Mouse (Mus musculus) midbrain, embryonic 10.5 days (tissue): ENCODE measurements around the gene Khdrbs1. TPM values are rescaled to one million over a fixed set of nuclear protein-coding genes. Genes with fewer than 3 reads are reported as not detected.
"Not testable (repeated sequence)": the region's sequence is repeated elsewhere in the genome, so short reads cannot be mapped to it uniquely, and the experiment has no call there.

Experiments used
- DNase-seq: peaks from one replicate; pipeline ENCODE4 v3.0.0-alpha.2; 2017; ENCODE audit warnings: low spot score
- H3K27ac ChIP-seq: fragments of 300-500 bp; sonication (generic); replicated peaks from 2 replicates; pipeline ENCODE4 v1.5.1; 2016; ENCODE audit warnings: mild to moderate bottlenecking
- H3K27me3 ChIP-seq: fragments of 300-500 bp; sonication (generic); 2 replicates; pipeline ENCODE4 v1.6.1; 2016; ENCODE audit warnings: low read depth, mild to moderate bottlenecking; ENCODE audit not compliant: poor library complexity, severe bottlenecking
- H3K36me3 ChIP-seq: fragments of 300-500 bp; sonication (generic); 2 replicates; pipeline ENCODE4 v1.6.1; 2016; ENCODE audit warnings: mild to moderate bottlenecking, moderate library complexity
- H3K4me1 ChIP-seq: fragments of 300-500 bp; sonication (generic); 2 replicates; pipeline ENCODE4 v1.6.1; 2016
- H3K4me3 ChIP-seq: fragments of 300-500 bp; sonication (generic); 2 replicates; pipeline ENCODE4 v1.5.1; 2016; ENCODE audit warnings: mild to moderate bottlenecking, moderate library complexity
- H3K9me3 ChIP-seq: fragments of 300-500 bp; sonication (generic); replicated peaks from 2 replicates; pipeline ENCODE4 v1.6.1; 2016; ENCODE audit warnings: mild to moderate bottlenecking
- WGBS: fragments of 180-500 bp; shearing (Covaris S2); methylation state at CpG from one replicate; pipeline ENCODE4 v1.1.7; 2016; 5-methylcytosine and 5-hydroxymethylcytosine counted together
- polyA plus RNA-seq: library from polyadenylated mRNA; unstranded; fragments of >200 nt; fragmentation: Nextera tagmentation; extraction: Ambion mirVana; gene quantifications from 2 replicates; pipeline ENCODE4 v1.2.1, GENCODE M21; 2016

Gene Khdrbs1
- polyA plus RNA-seq, 1 experiment from 2014 or later, result 152 TPM

DNA sequence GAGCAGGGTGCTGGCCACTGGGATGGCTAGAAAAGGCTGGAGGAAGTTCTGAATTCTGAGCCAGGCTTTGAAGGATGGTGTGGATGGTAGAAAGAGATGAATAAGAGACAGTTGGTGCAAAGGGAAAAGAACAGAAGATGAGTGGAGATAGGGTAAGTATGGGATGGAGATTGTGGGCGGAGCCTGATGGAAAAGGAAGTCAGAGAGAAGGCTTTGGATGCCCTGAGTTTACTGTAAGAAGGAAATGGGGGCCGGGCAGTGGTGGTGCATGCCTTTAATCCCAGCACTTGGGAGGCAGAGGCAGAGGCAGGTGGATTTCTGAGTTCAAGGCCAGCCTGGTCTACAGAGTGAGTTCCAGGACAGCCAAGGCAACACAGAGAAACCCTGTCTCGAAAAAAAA is 26.6 kb upstream of the Khdrbs1 start:
- not testable (repeated sequence) for H3K36me3 ChIP-seq, H3K27ac ChIP-seq, H3K9me3 ChIP-seq, DNase-seq, H3K4me3 ChIP-seq
- peaks cover 29% of the 10 kb centered on the region for H3K27me3 ChIP-seq
- 84% methylated on average over 3 of the region's 3 CpGs for WGBS
- peaks cover 17% of the 10 kb centered on the region for H3K4me1 ChIP-seq

DNA sequence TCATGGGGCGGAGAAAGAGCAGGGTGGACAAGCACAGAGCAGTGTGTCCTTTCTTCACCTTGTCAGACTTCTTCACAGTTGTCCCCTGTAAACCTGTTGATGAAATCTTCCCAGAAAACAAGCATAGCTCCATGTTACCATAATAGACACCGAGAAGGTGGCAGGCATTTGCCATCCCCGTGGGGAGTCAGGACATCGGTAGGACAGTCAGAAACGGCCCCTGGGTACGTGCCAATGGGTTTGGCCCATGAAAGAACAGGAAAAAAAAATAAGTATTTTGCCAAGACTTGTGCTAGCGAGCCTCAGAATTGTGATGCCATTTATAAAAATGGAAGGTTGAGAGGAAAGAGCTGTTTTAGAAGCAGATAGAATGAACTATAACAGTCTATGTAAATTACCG is 25.7 kb upstream of the Khdrbs1 start:
- Histone ChIP-seq H3K27ac (no peak overlapping the region), H3K9me3 (no peaks in the 10 kb centered on the region), H3K4me3 (no peak overlapping the region), H3K36me3 (no peaks in the 10 kb centered on the region), H3K4me1 (peaks cover 17% of the 10 kb centered on the region), H3K27me3 (peaks cover 23% of the 10 kb centered on the region)
- WGBS, result 90% methylated on average over 8 of the region's 8 CpGs
- DNase-seq, result no peak

DNA sequence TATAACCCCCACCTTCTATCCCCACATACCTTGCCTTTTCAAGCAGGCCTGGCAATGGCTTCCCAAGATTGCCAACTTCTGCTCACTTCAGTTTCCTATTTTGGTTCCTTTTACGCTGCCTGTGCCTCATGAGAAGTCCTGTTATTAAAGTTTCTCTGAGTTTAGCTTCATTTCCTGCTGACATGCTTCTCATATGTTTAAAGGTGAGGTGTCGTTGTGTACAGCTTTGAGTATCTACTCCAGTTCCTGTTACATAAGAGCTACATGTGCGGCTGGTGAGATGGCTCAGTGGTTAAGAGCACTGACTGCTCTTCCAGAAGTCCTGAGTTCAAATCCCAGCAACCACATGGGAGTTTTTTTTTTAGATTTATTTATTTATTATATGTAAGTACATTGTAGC is 23.2 kb upstream of the Khdrbs1 start:
- Histone ChIP-seq H3K4me1 (no peaks in the 10 kb centered on the region), H3K9me3 (no peaks in the 10 kb centered on the region), H3K4me3 (no peak overlapping the region), H3K27me3 (no peaks in the 10 kb centered on the region), H3K27ac (no peak overlapping the region), H3K36me3 (no peaks in the 10 kb centered on the region)
- WGBS, result 94% methylated on average over 3 of the region's 3 CpGs
- DNase-seq, result no peak

DNA sequence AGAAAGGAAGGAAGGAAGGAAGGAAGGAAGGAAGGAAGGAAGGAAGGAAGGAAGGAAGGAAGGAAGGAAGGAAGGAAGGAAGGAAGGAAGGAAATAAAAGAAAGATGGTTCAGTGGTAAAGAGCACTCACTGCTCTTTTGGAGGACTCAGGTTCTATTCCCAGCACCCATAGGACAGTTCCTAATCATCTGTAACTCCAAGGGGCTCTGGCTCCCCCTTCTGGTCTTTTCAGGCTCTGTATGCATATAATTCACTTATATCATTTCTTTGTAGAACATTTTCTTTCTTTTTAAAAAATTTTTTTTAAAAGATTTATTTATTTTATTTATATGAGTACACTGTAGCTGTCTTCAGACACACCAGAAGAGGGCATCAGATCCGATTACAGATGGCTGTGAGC is 20.4 kb upstream of the Khdrbs1 start:
- not testable (repeated sequence) for H3K4me3 ChIP-seq, H3K9me3 ChIP-seq, H3K4me1 ChIP-seq, H3K27ac ChIP-seq, H3K27me3 ChIP-seq, H3K36me3 ChIP-seq, DNase-seq
- 83% methylated on average over 1 of the region's 1 CpGs for WGBS

DNA sequence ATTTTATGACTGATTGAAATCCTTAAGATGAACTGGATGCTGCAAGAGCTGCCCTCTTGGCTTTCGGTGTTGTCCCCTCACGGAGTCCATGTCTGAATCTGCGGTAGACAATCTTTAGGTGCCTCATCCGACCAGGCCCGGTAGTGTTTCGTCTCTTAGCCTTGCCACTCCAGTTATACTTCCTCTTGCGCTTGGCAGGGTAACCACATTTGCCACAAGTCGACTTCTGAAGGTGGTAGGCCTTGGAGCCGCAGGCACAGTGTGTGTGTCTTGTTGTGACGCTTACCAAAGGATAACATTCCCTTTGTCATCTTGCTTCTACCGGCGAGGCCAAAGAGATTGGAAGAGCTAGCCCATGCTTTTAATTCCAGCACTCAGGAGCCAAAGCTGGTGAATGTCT is 19.5 kb upstream of the Khdrbs1 start:
- no peaks in the 10 kb centered on the region for H3K27me3 ChIP-seq
- H3K4me1 ChIP-seq, result no peaks in the 10 kb centered on the region
- H3K9me3 ChIP-seq, result no peaks in the 10 kb centered on the region
- no peak for DNase-seq
- no peaks in the 10 kb centered on the region for H3K36me3 ChIP-seq
- no peak overlapping the region for H3K4me3 ChIP-seq
- 92% methylated on average over 12 of the region's 12 CpGs for WGBS
- H3K27ac ChIP-seq, result no peak overlapping the region

DNA sequence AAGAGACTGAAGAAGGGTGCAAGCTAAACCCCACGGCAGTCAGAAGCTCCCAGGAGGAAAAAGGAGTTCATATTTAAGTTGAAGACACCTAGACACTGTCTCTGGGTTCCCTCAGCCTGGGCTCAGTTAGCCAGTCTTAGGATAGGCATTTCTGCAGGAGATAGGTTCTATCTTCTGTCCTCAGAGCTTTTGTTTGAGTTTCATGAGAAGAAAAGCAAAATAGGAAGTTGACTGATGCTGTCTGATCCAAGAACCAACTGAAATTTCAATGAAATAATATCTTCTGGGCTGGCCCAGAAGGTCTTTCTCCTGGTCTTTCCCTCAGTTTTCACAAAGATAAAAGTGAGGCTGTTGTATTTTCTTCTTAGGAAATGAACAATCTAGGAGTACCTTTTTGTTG is 13.4 kb upstream of the Khdrbs1 start:
- 0 out of 2 replicates have a peak, but pooled peaks cover 6% of the 10 kb centered on the region for H3K27me3 ChIP-seq
- H3K4me3 ChIP-seq, result no peak overlapping the region
- no peaks in the 10 kb centered on the region for H3K9me3 ChIP-seq
- no peak for DNase-seq
- peaks cover 10% of the 10 kb centered on the region for H3K4me1 ChIP-seq
- no peaks in the 10 kb centered on the region for H3K36me3 ChIP-seq
- WGBS, result 82% methylated on average over 1 of the region's 1 CpGs
- H3K27ac ChIP-seq, result no peak overlapping the region

DNA sequence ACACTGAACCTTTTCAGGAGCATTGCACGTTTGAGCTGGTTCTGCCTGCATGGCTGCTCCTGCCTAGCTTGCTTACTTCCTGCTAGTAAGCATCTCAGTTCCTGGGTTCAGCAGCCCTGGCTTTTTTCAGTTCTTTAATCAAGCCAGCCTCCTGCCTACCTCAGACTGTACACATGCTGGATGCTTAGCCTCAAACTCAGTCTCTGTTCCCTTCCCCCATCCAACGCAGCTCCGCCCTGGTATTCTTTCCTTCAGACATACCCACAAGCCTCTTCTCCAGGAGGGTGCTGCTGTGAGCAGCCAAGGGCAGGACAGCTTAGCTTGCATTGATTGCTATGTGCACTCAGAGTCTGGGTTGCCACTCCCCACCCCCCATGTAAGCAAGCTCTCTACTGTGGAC is 12.6 kb upstream of the Khdrbs1 start:
- Histone ChIP-seq H3K27ac (no peak overlapping the region), H3K36me3 (no peaks in the 10 kb centered on the region), H3K4me1 (peaks cover 13% of the 10 kb centered on the region), H3K4me3 (no peak overlapping the region), H3K9me3 (no peaks in the 10 kb centered on the region), H3K27me3 (0 out of 2 replicates have a peak, but pooled peaks cover 8% of the 10 kb centered on the region)
- 57% methylated on average over 3 of the region's 3 CpGs for WGBS
- DNase-seq, result no peak

DNA sequence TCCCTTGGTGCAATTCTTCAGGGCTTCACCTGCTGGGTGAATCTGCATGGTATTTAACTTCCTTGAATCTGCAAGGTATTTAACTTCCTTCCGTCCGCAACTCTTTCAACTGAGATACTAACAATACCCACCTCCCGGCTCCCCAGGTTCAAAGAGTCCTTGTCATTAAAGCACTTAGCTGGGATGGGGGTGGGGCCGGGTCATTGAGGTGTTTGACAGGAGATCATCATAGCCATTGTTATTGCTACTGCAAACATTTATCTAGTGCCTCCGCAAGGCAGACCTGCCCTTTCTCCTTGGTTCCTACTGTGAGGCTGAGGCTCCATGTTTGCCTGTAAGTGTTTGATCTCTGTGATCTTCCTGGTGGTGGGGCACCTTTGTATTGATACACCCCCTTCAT is 8.3 kb upstream of the Khdrbs1 start:
- H3K27ac ChIP-seq, result no peak overlapping the region
- peaks cover 16% of the 10 kb centered on the region for H3K4me1 ChIP-seq
- 16% methylated on average over 5 of the region's 5 CpGs for WGBS
- H3K9me3 ChIP-seq, result no peaks in the 10 kb centered on the region
- H3K36me3 ChIP-seq, result no peaks in the 10 kb centered on the region
- no peak overlapping the region for H3K4me3 ChIP-seq
- H3K27me3 ChIP-seq, result 0 out of 2 replicates have a peak, but pooled peaks cover 8% of the 10 kb centered on the region
- no peak for DNase-seq

DNA sequence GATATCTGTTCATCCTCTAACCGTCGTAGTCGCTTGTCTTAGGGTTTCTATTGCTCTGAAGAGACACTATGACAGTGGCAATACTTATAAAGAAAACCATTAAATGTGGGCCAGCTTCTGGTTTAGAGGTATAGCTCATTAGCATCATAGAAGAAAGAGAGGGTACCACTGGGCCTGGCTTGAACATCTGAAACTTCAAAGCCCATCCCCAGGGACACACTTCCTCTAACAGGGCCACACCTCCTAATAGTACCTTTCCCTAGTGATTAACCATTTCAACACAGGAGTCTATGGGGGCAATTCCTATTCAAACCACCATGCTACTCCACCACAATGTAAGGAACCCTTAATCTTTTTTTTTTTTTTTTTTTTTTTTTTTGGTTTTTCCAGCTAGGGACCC is 4.5 kb upstream of the Khdrbs1 start:
- Histone ChIP-seq H3K4me3 (no peak overlapping the region), H3K27ac (no peak overlapping the region), H3K27me3 (0 out of 2 replicates have a peak, but pooled peaks cover 5% of the 10 kb centered on the region), H3K36me3 (no peaks in the 10 kb centered on the region), H3K9me3 (no peaks in the 10 kb centered on the region), H3K4me1 (peaks cover 25% of the 10 kb centered on the region)
- DNase-seq, result no peak
- 88% methylated on average over 3 of the region's 3 CpGs for WGBS

DNA sequence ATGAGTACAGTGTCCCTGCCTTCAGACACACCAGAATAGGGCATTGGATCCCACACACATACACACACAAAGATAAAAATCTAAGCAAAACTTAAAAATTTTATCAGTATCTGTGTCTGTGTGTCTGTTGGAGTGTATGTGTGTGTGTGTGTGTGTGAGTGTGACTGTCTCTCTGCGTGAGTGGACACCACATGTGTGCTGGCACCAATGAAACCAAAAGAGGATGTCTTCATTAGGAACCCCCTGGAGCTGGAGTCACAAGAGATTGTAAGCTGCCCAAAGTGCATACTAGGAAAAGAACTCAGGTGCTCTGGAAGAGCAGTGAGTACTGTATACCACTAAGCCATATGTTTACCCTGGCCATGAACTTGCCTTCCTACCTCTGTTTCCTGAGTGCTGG is 4.0 kb upstream of the Khdrbs1 start:
- Histone ChIP-seq H3K4me1 (peaks cover 25% of the 10 kb centered on the region), H3K9me3 (no peaks in the 10 kb centered on the region), H3K36me3 (no peaks in the 10 kb centered on the region), H3K4me3 (no peak overlapping the region), H3K27ac (no peak overlapping the region), H3K27me3 (0 out of 2 replicates have a peak, but pooled peaks cover 5% of the 10 kb centered on the region)
- no peak for DNase-seq
- 88% methylated on average over 1 of the region's 1 CpGs for WGBS

DNA sequence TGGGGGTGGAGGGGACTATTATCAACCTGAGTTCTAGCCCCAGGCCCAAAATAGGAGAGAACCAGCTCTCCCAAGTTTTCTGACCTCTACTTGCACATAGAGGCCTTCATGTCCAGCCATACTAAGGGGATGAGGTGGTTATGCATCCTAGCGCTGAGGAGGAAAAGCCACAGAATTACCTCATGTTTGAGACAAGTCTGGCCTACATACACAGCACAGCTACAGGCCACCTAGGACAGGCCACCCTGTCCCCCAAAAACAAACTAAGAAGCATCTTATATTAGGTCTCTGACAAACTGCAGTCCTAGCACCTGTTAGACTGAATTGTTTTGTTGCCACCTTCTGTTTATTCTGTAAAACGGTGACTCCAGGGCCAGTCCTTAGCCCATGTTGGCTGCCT is 1.4 kb upstream of the Khdrbs1 start:
- Histone ChIP-seq H3K36me3 (peaks cover 16% of the 10 kb centered on the region), H3K27ac (peak overlapping the region; percentile 94), H3K9me3 (no peaks in the 10 kb centered on the region), H3K27me3 (no peaks in the 10 kb centered on the region), H3K4me3 (peak overlapping the region; percentile 100), H3K4me1 (peaks cover 30% of the 10 kb centered on the region)
- 50% methylated on average over 2 of the region's 2 CpGs for WGBS
- no peak for DNase-seq

DNA sequence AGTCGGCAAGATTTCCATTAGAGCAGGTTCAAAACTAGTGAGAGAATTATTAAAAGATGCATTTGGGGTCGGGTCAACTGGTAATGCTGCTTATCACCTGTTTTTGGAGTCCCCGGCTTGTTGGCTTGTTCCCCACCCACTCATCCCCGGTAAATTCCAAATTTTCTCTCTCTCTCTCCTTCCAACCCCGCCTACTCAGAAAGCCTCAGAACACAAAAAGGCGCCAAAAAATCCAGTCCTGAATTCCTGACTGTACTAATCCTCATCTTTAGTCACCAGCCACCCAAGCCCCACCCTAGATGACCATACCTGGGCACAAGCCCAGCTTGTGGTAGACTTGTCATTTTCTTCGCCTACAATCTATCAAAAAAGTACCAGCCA is 897 bp upstream of the Khdrbs1 start:
- Histone ChIP-seq H3K4me1 (peaks cover 30% of the 10 kb centered on the region), H3K27ac (peak overlapping the region; percentile 94), H3K9me3 (no peaks in the 10 kb centered on the region), H3K27me3 (no peaks in the 10 kb centered on the region), H3K4me3 (peak overlapping the region; percentile 100), H3K36me3 (peaks cover 19% of the 10 kb centered on the region)
- WGBS, result 9% methylated on average over 7 of the region's 7 CpGs
- no peak for DNase-seq

DNA sequence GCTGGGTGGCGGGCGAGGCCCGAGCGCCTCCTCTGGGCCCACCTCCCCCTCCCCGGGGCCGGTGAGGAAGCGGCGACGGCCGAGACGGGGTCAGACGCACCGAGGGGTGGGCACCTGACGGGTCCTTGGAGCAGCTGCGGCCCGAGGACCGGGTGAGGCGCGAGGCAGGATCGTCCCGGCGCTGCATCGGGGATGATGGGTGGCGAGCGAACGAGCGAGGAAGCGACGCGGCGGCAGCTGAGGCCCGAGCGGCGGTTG is 200 bp downstream of the Khdrbs1 start:
- WGBS, result 0% methylated on average over 34 of the region's 34 CpGs

DNA sequence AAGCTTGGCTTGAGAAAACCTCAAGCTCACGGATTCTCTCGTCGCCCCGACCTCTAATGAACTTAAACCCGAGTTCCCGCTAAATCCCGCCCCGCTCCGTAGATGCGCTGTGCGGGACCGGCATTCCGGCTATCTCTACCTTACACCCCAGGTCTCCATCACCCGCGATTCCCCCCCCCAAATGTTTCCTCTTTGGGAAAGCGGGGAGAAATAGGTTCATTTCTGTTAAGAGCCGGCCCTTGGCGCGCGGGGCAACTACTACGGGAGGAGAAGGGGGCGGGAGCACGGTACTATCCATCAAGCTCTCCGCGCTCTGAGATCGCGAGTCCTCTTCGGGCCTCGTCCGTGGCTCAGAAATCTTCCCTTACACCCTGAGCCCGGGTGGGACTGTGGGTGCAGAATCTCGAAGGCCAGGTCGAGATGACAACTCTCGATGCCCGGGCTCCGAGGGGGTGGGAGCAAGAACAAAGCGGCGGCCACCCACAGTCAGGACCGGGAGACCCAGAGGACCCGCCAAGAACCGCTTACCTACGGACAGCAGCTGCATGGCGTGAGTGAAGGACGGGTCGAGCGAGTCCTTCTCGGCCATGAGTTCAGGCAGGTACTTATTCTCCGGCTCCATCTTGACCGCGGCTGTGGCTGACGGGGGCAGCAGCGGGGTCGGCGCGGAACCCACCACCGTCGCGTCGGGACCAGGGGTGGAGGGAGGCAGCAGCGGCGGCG is 691 bp downstream of the Khdrbs1 start:
- Histone ChIP-seq H3K27ac (peak overlapping the region; percentile 94), H3K9me3 (no peaks in the 10 kb centered on the region), H3K27me3 (no peaks in the 10 kb centered on the region), H3K4me3 (peak overlapping the region; percentile 100), H3K36me3 (peaks cover 33% of the 10 kb centered on the region), H3K4me1 (peaks cover 30% of the 10 kb centered on the region)
- under 1% methylated on average over 62 of the region's 62 CpGs for WGBS
- DNase-seq, result peak; percentile 51

More for the DNA sequence above, 200 bp downstream of the Khdrbs1 start:
- H3K27me3 ChIP-seq, result no peaks in the 10 kb centered on the region
- peaks cover 28% of the 10 kb centered on the region for H3K36me3 ChIP-seq
- no peak for DNase-seq
- peaks cover 30% of the 10 kb centered on the region for H3K4me1 ChIP-seq
- peak overlapping the region; percentile 100 for H3K4me3 ChIP-seq
- H3K27ac ChIP-seq, result peak overlapping the region; percentile 94
- H3K9me3 ChIP-seq, result no peaks in the 10 kb centered on the region
